Mouse (Mus musculus) embryonic facial prominence, embryonic 12.5 days (tissue): Measurements from ENCODE around the gene Itgb8. TPM values are rescaled to one million over a fixed set of nuclear protein-coding genes. Genes with fewer than 3 reads are reported as not detected.

ENCODE experiments used
- ATAC-seq: fragments of 200-750 bp; cut with Nextera tagmentation; 2 replicates; pipeline ENCODE4 v1.8.0; 2017; ENCODE audit not compliant: insufficient number of reproducible peaks, insufficient read depth, low FRiP score, low TSS enrichment
- H3K27ac ChIP-seq: fragments of 300-500 bp; sonication (generic); 2 replicates; pipeline ENCODE4 v1.5.1; 2016; ENCODE audit warnings: mild to moderate bottlenecking
- H3K27me3 ChIP-seq: fragments of 300-500 bp; sonication (generic); 2 replicates; pipeline ENCODE4 v1.6.1; 2016; ENCODE audit warnings: mild to moderate bottlenecking, moderate library complexity
- H3K36me3 ChIP-seq: fragments of 300-500 bp; sonication (generic); 2 replicates; pipeline ENCODE4 v1.6.1; 2016; ENCODE audit warnings: mild to moderate bottlenecking
- H3K4me1 ChIP-seq: fragments of 300-500 bp; sonication (generic); 2 replicates; pipeline ENCODE4 v1.6.1; 2016
- H3K4me2 ChIP-seq: fragments of 300-500 bp; sonication (generic); replicated peaks from 2 replicates; pipeline ENCODE4 v1.6.1; 2016; ENCODE audit warnings: mild to moderate bottlenecking, moderate library complexity
- H3K4me3 ChIP-seq: fragments of 300-500 bp; sonication (generic); 2 replicates; pipeline ENCODE4 v1.5.1; 2016; ENCODE audit warnings: mild to moderate bottlenecking
- H3K9ac ChIP-seq: fragments of 300-500 bp; sonication (generic); 2 replicates; pipeline ENCODE4 v1.6.1; 2016; ENCODE audit warnings: mild to moderate bottlenecking, moderate library complexity
- H3K9me3 ChIP-seq: fragments of 300-500 bp; sonication (generic); 2 replicates; pipeline ENCODE4 v1.6.1; 2016; ENCODE audit warnings: mild to moderate bottlenecking, moderate library complexity
- WGBS: fragments of 180-500 bp; shearing (Covaris S2); methylation state at CpG from one replicate; pipeline ENCODE4 v1.1.7; 2016; 5-methylcytosine and 5-hydroxymethylcytosine counted together
- polyA plus RNA-seq: library from polyadenylated mRNA; unstranded; fragments of >200 nt; fragmentation: Nextera tagmentation; extraction: Ambion mirVana; gene quantifications from 2 replicates; pipeline ENCODE4 v1.2.1, GENCODE M21; 2016

The Itgb8 gene
- polyA plus RNA-seq, 1 experiment from 2014 or later: 6.4 TPM

DNA sequence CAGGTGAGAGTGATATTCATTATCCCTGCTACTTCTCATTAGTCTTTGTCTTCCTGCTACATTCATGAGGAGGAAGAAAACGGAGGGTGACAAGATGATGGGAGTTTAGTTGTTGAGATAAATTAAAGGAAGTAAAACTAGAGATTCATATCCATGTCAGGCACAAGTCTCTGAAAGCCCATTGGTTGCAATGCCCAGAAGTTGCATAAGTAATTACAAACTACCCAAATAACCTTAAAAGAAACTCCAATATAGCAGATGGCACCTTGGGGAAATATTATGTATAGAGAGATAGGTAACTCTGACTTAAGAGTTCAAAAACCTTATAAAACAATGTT is 31.2 kb downstream of the Itgb8 start:
- H3K4me1 ChIP-seq: 0 out of 2 replicates have a peak, but pooled peaks cover 2% of the 10 kb centered on the region
- no peak overlapping the region for H3K4me3 ChIP-seq
- H3K4me2 ChIP-seq: no peak overlapping the region
- H3K27me3 ChIP-seq: no peaks in the 10 kb centered on the region
- H3K9me3 ChIP-seq: no peaks in the 10 kb centered on the region
- H3K9ac ChIP-seq: no peak overlapping the region
- no peak for ATAC-seq
- no peaks in the 10 kb centered on the region for H3K36me3 ChIP-seq
- WGBS: 72% methylated on average over 1 of the region's 1 CpGs
- H3K27ac ChIP-seq: no peak overlapping the region

DNA sequence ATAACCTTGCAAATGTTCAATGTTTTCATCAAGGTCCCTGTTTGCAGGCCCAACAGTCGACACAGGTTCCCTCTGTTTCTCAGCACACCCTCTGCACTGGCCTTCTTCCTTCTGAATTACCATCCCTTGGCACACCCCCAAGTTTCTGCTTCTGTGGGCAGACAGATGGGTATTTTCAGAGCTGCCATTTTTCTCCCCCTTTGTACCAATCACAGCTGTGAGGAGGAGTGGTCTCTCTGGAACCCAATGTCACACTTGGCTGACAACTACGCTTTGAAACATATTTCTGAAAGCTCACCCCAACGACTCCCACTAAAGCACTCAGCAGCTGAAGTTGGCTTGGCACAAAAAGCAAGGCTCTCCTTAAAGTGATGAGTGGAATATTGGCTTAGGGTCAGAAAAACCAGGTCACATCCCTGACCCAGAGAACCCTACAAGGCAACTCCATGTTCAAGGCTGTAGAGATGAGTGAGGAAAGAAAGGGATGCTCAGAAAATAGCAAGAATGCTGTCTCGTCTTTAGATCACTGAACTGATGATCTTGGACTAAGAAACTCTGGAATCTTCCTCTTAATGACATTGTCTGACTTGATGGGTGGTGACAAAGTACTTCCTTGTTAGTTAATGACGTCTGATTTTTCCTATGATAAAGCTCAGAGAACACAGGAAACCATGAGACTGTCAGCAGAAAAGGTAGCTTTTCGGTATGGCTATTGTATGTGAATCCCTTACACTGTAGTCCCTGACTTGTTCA is 31.7 kb downstream of the Itgb8 start:
- 73% methylated on average over 6 of the region's 6 CpGs for WGBS
- H3K9me3 ChIP-seq: no peaks in the 10 kb centered on the region
- H3K9ac ChIP-seq: no peak overlapping the region
- H3K4me2 ChIP-seq: no peak overlapping the region
- ATAC-seq: no peak
- no peaks in the 10 kb centered on the region for H3K36me3 ChIP-seq
- H3K27ac ChIP-seq: no peak overlapping the region
- H3K27me3 ChIP-seq: no peaks in the 10 kb centered on the region
- no peak overlapping the region for H3K4me3 ChIP-seq
- H3K4me1 ChIP-seq: 0 out of 2 replicates have a peak, but pooled peaks cover 2% of the 10 kb centered on the region

DNA sequence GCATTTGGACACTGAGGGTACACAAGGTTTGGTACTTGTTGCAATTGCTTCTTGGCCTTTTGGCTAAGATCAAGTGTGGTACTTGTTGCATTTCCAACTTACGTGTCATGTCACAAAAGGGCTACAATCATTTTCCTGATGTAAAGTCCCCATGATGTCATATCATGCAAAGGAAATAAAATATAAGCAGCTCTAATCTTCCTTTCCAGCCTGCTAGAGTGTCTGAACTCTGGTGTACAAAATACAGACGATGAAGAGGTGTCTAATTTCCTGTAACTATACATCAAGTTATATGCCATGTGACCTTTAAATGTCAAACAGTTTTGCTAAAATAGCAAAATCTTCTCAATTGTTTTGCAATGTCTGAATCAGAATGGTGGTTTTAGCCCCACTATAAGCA is 34.2 kb downstream of the Itgb8 start:
- H3K4me1 ChIP-seq: 0 out of 2 replicates have a peak, but pooled peaks cover 2% of the 10 kb centered on the region
- no peak overlapping the region for H3K9ac ChIP-seq
- no peaks in the 10 kb centered on the region for H3K9me3 ChIP-seq
- no peaks in the 10 kb centered on the region for H3K27me3 ChIP-seq
- H3K36me3 ChIP-seq: 0 out of 2 replicates have a peak, but pooled peaks cover 3% of the 10 kb centered on the region
- no peak overlapping the region for H3K4me2 ChIP-seq
- H3K4me3 ChIP-seq: no peak overlapping the region
- WGBS: 66% methylated on average over 2 of the region's 2 CpGs
- no peak overlapping the region for H3K27ac ChIP-seq
- ATAC-seq: no peak

DNA sequence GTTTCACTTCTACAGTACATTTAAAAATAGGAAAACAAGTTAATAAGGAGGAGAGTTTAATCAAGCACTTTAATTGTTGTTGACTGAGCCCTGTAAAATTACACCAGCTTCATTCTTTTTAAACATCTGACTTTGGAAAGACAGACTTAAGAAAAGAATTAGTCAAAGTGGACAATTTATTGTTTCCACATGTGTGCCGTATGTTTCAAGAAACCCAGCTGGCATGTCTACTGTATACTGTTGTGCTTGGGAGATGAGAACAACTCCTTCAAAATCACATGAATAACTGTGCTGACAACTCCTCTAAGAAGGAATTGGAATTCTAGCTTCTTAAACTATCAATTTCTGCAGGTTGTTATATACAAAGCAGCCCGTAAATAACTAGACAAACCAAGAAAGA is 35.8 kb downstream of the Itgb8 start:
- ATAC-seq: no peak

DNA sequence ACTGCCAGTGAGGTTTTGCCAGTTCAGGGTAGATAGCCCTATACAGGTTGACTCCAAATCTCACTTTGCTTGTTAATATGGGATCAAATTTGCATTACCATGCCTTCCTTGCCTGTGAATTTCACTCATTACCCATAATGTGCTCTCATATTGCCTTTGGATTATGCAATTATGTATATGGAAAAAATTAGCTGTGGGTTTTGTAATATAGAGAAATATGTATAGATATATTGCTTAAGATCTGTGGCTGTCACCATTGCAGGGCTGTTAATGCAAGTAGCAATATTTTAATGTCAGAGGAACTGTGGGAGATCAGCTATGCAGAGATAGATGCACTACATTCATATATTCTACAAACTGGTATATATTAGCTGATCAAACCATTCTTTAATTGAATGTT is 43.5 kb downstream of the Itgb8 start:
- Histone ChIP-seq H3K4me3 (no peak overlapping the region), H3K9me3 (no peaks in the 10 kb centered on the region), H3K27me3 (no peaks in the 10 kb centered on the region), H3K4me2 (no peak overlapping the region), H3K4me1 (no peaks in the 10 kb centered on the region), H3K27ac (no peak overlapping the region), H3K9ac (no peak overlapping the region), H3K36me3 (0 out of 2 replicates have a peak, but pooled peaks cover under 1% of the 10 kb centered on the region)
- no peak for ATAC-seq

More for the DNA sequence above, 35.8 kb downstream of the Itgb8 start:
- Histone ChIP-seq H3K36me3 (0 out of 2 replicates have a peak, but pooled peaks cover 3% of the 10 kb centered on the region), H3K4me1 (0 out of 2 replicates have a peak, but pooled peaks cover 2% of the 10 kb centered on the region), H3K9ac (no peak overlapping the region), H3K27me3 (no peaks in the 10 kb centered on the region), H3K9me3 (no peaks in the 10 kb centered on the region), H3K4me3 (no peak overlapping the region), H3K27ac (no peak overlapping the region), H3K4me2 (no peak overlapping the region)
- 39% methylated on average over 2 of the region's 2 CpGs for WGBS

DNA sequence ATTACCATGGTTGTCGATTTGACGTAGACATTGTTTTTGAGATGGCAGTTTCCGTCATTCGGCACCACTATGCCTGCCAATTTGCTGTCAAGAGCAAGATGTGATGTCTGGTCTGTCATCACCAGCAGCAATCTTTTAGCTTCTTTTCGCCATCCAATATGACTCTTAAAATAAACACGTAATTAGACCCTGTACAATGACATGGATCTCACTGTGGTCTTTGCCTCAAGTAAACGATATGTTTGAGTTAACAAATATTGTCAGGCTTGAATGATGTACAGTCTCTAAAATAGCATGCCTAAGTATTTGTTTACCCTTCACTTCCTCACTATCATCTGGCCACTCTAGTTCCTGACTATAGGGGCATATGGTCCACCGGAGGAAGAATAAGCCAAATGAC is 48.8 kb downstream of the Itgb8 start:
- 75% methylated on average over 8 of the region's 8 CpGs for WGBS
- Histone ChIP-seq H3K36me3 (no peaks in the 10 kb centered on the region; the same call in 1 of the 2 replicates), H3K27ac (no peak overlapping the region), H3K4me2 (no peak overlapping the region), H3K27me3 (no peaks in the 10 kb centered on the region), H3K9me3 (no peaks in the 10 kb centered on the region), H3K9ac (no peak overlapping the region), H3K4me3 (no peak overlapping the region), H3K4me1 (no peaks in the 10 kb centered on the region)
- ATAC-seq: no peak

DNA sequence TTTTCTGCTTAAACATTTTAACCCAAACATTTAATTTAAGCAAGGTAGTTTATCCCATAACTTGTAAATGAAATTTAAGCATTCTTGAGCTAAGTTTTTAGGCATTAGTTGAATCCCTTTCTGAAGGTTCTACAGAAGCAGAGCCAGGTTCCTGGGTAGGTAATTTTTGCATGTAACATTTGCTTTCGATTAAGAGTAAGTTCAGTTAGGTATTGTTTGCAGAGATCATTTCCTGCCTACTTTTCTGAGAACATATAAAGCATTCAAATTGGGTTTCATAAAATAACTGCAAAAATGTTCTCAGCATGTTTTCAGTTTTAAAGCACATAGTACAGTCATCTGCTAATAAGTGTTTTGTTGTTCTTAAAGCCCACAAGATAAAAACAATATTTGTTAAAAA is 53.2 kb downstream of the Itgb8 start:
- Histone ChIP-seq H3K27ac (no peak overlapping the region), H3K4me3 (no peak overlapping the region), H3K4me1 (no peaks in the 10 kb centered on the region), H3K27me3 (no peaks in the 10 kb centered on the region), H3K4me2 (no peak overlapping the region), H3K9ac (no peak overlapping the region), H3K36me3 (no peaks in the 10 kb centered on the region; the same call in 1 of the 2 replicates), H3K9me3 (no peaks in the 10 kb centered on the region)
- 61% methylated on average over 1 of the region's 1 CpGs for WGBS
- no peak for ATAC-seq

DNA sequence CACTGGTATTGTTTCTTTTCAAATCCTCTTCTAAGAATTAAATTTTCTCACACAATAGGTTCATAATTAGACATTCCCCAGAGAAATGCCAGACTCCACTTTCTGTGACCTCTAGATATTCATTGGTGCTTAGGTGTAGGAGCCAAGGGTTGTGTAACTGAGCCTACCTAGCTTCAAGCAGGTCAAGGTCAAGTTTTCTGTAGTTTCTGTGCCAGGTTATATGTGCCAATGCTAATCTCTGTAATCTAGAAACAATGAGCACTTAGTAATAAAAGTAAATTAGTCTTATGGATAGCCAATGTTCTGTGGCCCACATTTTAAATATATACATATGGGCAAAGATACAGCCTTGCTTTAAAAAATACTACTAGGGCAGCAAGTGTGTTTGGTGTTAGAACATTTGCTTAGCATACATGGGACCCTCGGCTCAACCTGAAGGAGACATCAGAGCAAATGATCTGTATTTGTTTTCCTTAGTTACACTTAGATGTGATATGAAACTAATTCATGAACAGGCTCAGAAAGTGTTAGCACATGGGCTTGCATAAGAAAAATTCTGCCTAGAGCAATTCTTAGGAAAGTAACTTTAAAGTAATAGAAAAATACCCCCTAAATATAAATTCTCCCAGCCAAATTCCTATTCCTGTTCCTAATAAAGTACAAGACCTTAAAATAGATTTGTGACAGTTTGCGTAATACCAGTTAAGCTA is 56.2 kb downstream of the Itgb8 start:
- H3K36me3 ChIP-seq: no peaks in the 10 kb centered on the region
- ATAC-seq: no peak
- H3K4me2 ChIP-seq: no peak overlapping the region
- WGBS: 64% methylated on average over 2 of the region's 2 CpGs
- no peak overlapping the region for H3K27ac ChIP-seq
- H3K4me3 ChIP-seq: no peak overlapping the region
- no peaks in the 10 kb centered on the region for H3K27me3 ChIP-seq
- H3K9me3 ChIP-seq: no peaks in the 10 kb centered on the region
- H3K4me1 ChIP-seq: no peaks in the 10 kb centered on the region
- no peak overlapping the region for H3K9ac ChIP-seq

DNA sequence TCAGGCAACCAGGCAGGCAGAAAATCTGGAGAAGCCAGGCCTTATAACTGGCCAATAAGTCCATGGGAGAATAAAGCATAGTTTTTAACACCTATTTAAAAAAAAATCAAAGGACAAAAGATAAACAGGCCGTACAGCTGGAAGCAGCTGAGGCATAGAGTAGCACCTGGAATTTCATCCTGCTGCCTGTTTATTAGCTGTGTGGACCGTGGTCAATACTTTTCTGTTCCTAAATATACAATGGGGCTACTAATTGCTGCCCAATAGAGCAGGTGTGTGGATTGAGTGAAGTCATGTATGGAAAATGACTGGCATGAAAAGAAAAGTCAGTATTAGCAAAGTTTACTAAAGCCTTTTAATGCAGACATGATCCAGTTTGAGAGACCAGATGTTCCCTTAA is 62.6 kb downstream of the Itgb8 start:
- Histone ChIP-seq H3K9me3 (no peaks in the 10 kb centered on the region), H3K4me2 (no peak overlapping the region), H3K4me3 (no peak overlapping the region), H3K27ac (no peak overlapping the region), H3K9ac (no peak overlapping the region), H3K27me3 (no peaks in the 10 kb centered on the region), H3K36me3 (peaks cover 6% of the 10 kb centered on the region; the same call in 1 of the 2 replicates), H3K4me1 (no peaks in the 10 kb centered on the region)
- ATAC-seq: no peak
- 86% methylated on average over 2 of the region's 2 CpGs for WGBS

DNA sequence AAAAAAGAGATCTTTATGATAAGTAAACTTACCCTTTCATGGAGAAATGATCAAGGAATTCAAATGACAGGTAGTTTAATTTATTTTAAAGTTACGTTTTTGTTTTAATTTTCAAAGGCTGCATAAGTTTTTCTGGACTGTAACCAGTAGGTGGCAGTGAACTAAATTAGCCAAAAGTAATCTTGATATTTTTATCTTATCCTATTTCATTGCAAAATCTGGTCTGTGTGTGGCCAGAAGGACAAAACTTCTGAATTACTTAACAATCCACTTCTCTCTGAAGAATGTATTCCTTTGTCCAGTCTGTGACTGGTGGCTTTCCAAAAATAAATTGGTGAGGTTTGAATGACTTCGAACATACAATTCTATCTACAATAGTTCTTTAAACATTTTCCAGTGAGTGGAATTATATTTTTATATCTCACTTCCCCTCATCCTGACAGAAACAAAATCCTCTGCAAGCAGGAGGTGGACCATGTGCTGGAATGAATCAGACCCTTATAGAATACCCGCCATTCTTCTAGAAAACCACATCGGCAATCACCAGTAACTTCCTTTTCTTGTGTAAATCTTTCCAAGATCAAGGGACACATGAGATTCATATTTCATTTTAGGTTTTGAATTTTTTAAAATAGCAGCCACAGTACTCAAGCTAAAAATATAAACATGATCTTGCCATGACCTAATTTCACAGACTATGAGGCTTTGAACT is 68.6 kb downstream of the Itgb8 start:
- 75% methylated on average over 4 of the region's 4 CpGs for WGBS
- no peaks in the 10 kb centered on the region for H3K9me3 ChIP-seq
- 0 out of 2 replicates have a peak, but pooled peaks cover 7% of the 10 kb centered on the region for H3K36me3 ChIP-seq
- no peak overlapping the region for H3K27ac ChIP-seq
- H3K4me1 ChIP-seq: no peaks in the 10 kb centered on the region
- no peak overlapping the region for H3K4me3 ChIP-seq
- no peaks in the 10 kb centered on the region for H3K27me3 ChIP-seq
- ATAC-seq: no peak
- H3K4me2 ChIP-seq: no peak overlapping the region
- no peak overlapping the region for H3K9ac ChIP-seq

DNA sequence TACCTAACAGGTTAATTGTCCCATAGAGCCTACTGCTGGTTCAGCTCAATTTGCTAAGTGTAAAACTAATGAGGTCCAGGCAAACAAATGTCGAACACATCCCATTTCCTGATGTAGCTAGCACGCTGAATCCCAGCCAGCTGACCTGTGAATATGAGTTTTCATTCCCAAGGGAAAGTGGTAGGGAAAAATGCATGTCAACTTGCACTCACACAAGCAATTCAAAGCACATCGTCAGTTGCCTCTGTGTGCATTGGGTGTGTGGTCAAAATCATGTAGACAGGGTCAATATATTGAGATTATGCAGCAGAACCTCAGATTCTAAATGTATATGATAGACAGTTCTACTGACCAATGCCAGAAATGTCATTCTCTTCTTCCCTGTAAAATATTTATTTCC is 69.5 kb downstream of the Itgb8 start:
- no peak overlapping the region for H3K4me3 ChIP-seq
- no peak overlapping the region for H3K4me2 ChIP-seq
- 0 out of 2 replicates have a peak, but pooled peaks cover 10% of the 10 kb centered on the region for H3K36me3 ChIP-seq
- no peaks in the 10 kb centered on the region for H3K27me3 ChIP-seq
- no peak for ATAC-seq
- 46% methylated on average over 3 of the region's 3 CpGs for WGBS
- no peak overlapping the region for H3K27ac ChIP-seq
- no peaks in the 10 kb centered on the region for H3K9me3 ChIP-seq
- H3K4me1 ChIP-seq: no peaks in the 10 kb centered on the region
- H3K9ac ChIP-seq: no peak overlapping the region
